Mouse (Mus musculus) retina, postnatal 7 days (tissue): ENCODE measurements around the gene Cacna2d2.
A peak's percentile ranks its signal among the peaks of the same experiment; 100 is the strongest.

Experiments used
- DNase-seq: peaks from one replicate; pipeline ENCODE4 v3.0.0-alpha.2; 2012; ENCODE audit warnings: low read depth, low spot score

Cacna2d2 gene

GRCm38 (mm10) chr9:107496359-107496758 is 96.9 kb downstream of the Cacna2d2 start:
- DNase-seq: no peak

GRCm38 (mm10) chr9:107500708-107501286 is 101.4 kb downstream of the Cacna2d2 start:
- DNase-seq: no peak

GRCm38 (mm10) chr9:107502131-107502846 is 102.9 kb downstream of the Cacna2d2 start:
- DNase-seq: no peak

- DNase-seq: no peak
Observed at GRCm38 (mm10) chr9:107504662-107505537, 105.5 kb downstream of the Cacna2d2 start.

- no peak for DNase-seq
Observed at GRCm38 (mm10) chr9:107508266-107508665, 108.9 kb downstream of the Cacna2d2 start.

GRCm38 (mm10) chr9:107510384-107511100 is 111.1 kb downstream of the Cacna2d2 start:
- DNase-seq: no peak

GRCm38 (mm10) chr9:107511436-107511835 is 112.0 kb downstream of the Cacna2d2 start:
- DNase-seq: no peak

GRCm38 (mm10) chr9:107512326-107512725 is 112.9 kb downstream of the Cacna2d2 start:
- no peak for DNase-seq

- peak; percentile 83 for DNase-seq
Observed at GRCm38 (mm10) chr9:107514303-107514955, 115.0 kb downstream of the Cacna2d2 start.

- DNase-seq: no peak
Observed at GRCm38 (mm10) chr9:107520331-107520730, 120.9 kb downstream of the Cacna2d2 start.

GRCm38 (mm10) chr9:107521190-107521589 is 121.8 kb downstream of the Cacna2d2 start:
- DNase-seq: no peak

- no peak for DNase-seq
Observed at GRCm38 (mm10) chr9:107521711-107522399, 122.4 kb downstream of the Cacna2d2 start.

- no peak for DNase-seq
Observed at GRCm38 (mm10) chr9:107522400-107522711, 122.9 kb downstream of the Cacna2d2 start.

- peak; percentile 75 for DNase-seq
Observed at GRCm38 (mm10) chr9:107526198-107527026, 127.0 kb downstream of the Cacna2d2 start.

- DNase-seq: peak; percentile 88
Observed at GRCm38 (mm10) chr9:107533791-107534407, 134.5 kb downstream of the Cacna2d2 start, which contains the start of gene Tmem115. TSS of gene Tmem115 (plus strand) at chr9:107533945.

GRCm38 (mm10) chr9:107534408-107535202 is 135.2 kb downstream of the Cacna2d2 start:
- no peak for DNase-seq

- no peak for DNase-seq
Observed at GRCm38 (mm10) chr9:107538231-107538630, 138.8 kb downstream of the Cacna2d2 start.

- DNase-seq: no peak
Observed at GRCm38 (mm10) chr9:107538711-107539110, 139.3 kb downstream of the Cacna2d2 start.
